Mouse (Mus musculus) adrenal gland, postnatal 4 days (tissue): ENCODE data around the gene Creb1. TPM values are rescaled to one million over a fixed set of nuclear protein-coding genes. Genes with fewer than 3 reads are reported as not detected.
"Not testable (repeated sequence)": the region's sequence is repeated elsewhere in the genome, so short reads cannot be mapped to it uniquely, and the experiment has no call there.

ENCODE experiments used
- DNase-seq, 2 experiments: peaks; one replicate each; pipeline ENCODE4 v3.0.0; 2021 to 2022; ENCODE audit warnings: low spot score in 2 of 2, mixed read lengths in 2 of 2
- total RNA-seq, 2 experiments: library from RNA; stranded (reverse); gene quantifications; 2 replicates each; pipeline ENCODE4 v1.2.3; 2021

The Creb1 gene
- total RNA-seq, 2 experiments from 2014 or later: 39.9 to 44.4 TPM

DNA sequence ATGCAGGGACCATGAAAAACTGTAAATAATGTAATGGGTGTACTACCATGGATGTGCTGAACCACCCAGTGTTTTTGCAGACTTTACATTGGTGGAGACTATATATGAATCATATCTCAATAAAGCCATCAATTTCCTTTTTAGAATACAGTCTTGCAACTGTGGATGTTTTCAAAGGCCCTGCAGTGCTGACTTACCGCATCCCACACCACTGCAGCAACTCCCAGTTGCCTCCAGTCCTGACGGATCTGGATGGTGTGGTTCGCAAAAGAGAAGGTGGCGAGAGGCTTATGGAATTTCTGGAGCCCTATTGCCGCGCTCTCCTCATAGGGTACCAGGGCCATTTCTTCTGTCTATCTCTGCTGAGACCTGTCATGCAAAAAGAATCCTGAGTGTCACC is 83.6 kb downstream of the Creb1 start:
- no peak for DNase-seq

DNA sequence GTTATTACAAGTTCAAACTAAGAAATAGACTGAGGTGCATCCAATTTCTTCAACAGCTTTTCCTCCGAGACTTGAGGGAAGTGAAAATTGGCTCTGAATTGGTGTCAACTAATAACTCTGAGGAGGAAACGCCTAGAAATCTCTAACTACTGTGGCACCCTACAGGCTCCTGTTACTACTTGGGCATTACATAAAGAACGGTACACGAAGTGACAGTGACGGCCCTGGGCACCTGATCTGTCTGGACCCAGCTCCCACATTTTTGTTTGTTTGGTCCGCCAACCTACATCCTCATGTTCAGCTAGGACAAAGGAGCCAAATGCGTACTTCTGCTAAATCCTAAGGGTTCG is 84.1 kb downstream of the Creb1 start:
- DNase-seq: no peak

DNA sequence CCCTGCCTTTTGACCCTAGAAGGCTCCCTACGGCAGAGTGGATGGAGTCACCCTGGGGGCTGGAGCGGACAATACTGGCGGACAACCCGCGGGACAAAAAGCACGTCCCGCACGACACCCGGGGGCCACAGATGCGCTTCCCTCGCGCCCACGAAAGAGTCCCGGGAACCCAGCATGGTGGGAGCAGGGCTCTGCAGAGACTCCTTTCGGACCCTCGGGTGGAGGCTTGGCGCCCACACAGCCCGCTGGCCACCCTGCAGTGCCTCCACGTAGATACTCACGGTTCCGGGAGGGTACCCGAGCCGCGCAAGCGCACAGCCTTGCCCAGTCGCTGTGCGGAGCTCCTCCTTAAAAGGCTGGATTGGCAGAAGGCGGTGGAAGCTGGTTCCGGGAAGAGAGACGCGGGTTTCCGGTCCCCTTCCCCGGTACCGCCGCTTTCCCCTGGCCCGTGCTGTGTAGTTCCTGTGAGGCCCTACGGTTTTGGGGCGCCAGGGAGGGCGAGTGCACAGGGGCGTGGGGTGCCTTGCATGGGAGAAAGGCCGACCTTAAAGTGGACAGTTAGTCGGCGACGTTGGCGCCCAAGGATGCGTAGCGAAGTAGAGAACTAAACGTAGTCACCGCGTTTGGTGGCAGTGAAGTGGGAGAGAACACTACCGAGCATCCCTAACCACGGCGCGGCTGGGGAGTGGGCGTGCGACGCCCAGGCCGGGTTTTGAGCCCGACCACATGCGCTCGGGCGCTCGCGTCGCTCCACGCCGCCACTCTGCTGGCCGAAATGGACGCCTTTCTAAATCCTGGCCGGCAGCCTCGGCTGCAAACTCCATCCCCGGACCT is 84.7 kb downstream of the Creb1 start, which contains the start of gene Mettl21a:
Gene Mettl21a (minus strand): TSS at position 362 of the 834 bp plus-strand sequence.
- peak; percentile 75 to 80 for DNase-seq

- DNase-seq: peak; percentile 78
These were observed 85.2 kb downstream of the Creb1 start for GRCm38 (mm10) chr1:64617715-64617984.

DNA sequence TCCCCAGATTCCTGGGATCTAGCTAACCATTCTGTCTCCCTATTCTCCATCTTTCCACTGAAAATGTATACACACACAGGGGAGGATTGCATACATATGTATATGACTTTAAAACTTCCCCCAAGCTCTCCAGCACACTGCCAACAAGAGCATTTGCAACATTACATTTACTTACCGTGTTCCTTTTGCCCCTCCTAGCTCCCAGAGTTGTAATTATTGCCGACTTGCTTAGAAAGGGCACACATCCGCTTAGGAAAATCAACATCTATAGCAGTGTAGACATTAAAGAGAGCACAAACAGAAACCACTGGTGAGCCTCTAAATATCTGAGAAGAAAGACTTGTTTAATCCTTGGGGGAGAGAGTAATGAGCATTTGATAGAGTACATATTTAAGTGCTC is 85.8 kb downstream of the Creb1 start:
- DNase-seq: no peak

DNA sequence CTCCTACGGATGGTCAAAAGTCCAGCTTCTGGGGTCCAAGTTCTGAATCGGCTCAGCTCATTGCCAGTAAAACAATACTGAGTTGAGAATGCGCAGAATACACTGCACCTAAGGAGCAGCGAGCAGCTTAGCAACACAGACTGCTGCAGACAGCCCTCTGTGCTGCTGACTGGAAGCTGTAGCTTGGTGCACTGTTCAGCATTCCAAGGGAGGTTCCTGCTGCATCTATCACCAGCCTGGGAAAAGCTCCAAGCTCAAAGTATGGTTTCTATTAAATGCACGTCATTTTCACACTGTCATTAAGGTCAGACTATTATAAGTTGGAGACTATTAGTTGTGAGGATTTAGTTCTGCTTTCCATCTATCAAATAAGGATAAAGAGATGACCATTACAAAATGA is 88.7 kb downstream of the Creb1 start:
- no peak for DNase-seq

DNA sequence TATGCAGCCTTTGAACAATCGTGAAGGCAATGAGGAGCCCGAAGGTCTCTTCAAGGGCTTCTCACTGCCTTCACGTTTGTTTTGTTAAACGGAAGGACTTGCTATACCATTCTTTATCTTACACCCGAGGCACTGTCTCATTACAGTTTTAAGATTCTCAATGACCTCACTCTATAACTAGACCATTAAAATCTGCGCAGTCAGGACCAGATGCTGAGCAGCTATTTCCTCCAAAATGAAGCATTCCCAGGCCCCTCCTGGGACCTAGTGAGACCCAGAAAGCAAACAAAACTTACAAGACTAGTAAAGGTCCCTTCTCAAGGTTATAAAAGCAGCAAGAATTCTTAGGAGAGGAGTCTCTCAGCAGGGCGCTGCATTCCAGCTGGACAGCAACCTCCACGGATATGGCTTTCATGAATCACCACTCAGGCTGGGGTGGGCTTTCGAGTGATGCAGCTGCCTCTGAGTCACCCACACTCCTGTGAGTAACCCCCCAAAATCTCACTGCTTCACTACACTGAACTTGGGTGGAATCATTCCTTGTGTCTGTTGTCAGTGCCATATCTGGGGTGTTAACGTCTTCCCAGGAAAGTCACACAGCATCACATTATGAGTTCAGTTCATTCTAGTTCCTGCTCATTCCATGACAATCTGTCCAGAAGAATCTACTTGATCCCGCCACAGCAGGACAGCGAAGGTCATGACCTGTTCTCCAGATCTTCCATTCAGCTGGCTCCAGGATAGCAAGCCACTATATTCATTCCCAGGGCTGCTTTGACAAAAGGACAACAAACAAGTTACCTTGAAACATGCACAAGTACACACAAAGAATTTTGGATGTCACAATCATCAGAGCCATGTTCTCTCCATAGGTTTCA is 91.4 kb downstream of the Creb1 start:
- no peak for DNase-seq

GRCm38 (mm10) chr1:64625214-64625613 is 92.8 kb downstream of the Creb1 start:
- DNase-seq: no peak

DNA sequence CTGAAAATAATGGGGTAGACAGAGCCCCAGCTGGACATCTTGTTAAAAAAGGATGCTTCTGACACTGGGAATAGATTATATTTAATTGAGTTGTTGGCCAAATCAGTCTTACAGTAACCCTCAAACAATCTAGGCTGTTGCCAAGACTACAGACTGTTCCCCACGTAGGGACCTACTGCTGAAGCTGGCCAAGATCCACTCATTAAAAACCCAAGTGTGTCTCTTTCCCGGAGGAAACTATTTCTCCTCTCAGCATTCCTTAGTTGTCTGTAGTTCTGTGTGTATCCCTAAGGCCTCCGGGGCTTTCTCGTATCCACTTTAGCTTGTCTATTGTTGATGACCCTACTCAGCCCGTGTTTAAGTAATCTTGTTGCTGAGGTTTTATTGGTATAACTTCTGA is 99.1 kb downstream of the Creb1 start:
- DNase-seq: no peak

- DNase-seq: no peak
These were observed 100.8 kb downstream of the Creb1 start for GRCm38 (mm10) chr1:64633237-64633636.

DNA sequence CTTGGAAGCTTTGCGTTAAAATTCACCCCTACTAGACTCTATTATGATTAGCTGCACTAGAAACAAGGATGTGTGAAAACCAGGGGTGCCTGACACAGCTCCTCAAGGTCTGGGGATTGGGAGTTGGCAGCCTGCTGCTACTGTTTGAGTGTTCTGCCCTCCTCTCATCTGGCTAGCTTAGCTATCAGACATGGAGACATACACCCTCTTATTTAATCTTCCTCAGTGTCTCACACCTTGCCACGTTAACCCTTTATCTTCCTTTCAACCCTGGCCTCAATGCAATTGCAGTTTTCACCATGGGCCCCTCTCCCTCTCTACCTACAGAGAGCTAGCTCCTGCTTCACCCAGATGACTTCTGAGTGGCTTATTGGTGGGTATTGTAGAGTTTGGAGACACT is 103.2 kb downstream of the Creb1 start:
- no peak for DNase-seq

- no peak for DNase-seq
These were observed 106.8 kb downstream of the Creb1 start for GRCm38 (mm10) chr1:64639279-64639678.

DNA sequence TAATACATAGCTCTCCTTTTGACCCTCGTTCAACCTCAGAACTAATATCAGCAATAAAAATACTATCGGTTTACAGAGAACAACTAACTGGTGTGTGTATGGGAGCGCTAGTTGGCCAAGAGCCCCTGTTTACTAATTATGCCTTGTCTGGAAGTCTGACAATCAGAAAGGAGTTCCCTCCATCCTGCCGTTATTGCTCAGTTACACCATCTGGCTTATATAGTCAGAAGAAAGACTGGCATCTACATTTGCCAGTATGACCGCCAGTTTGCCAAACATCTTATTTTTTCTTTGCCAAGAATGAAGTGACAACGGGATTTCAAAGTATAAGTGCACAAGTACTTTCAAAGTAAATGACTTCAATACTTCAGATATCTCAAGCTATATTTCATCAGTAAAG is 108.6 kb downstream of the Creb1 start:
- DNase-seq: no peak

DNA sequence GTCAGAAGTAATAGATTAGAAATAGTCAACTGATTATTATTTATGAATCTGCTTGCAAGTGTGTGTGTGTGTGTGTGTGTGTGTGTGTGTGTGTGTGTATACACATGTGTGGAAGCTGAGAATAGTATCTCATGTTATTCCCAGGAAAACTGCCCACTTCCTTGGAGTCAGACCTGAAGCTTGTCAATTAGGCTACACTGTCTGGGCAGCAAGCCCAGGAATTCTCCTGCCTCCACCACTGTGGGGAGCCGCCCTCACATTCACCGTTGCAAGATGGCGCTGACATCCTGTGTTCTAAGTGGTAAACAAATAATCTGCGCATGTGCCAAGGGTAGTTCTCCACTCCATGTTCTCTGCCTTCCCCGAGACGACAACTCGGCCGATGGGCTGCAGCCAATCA is 110.1 kb downstream of the Creb1 start:
- not testable (repeated sequence) for DNase-seq

- DNase-seq: no peak
These were observed 112.1 kb downstream of the Creb1 start for GRCm38 (mm10) chr1:64644513-64644912.

GRCm38 (mm10) chr1:64649362-64650124 is 117.1 kb downstream of the Creb1 start:
- peak; percentile 4 to 9 for DNase-seq

DNA sequence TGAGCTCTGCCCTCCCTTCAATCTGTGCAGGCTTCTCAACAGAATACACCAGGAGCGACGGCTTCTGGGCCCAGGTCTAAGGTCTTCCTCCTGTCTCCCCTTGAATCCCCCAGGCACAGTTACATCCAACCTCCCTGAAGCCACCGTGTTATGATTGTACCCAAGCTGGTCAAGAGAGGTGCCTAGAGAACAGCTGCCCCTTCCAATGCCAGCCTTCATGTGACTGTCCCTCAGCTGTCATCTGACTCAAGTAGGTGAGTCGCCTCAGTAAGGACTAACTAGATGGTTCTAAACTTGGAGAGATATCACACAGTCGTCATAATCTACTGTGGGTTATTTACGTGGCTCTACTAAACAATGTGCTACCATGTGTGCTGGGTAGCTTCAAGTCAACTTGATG is 121.3 kb downstream of the Creb1 start:
- DNase-seq: no peak

Other genes with a start within 250 kb of the Creb1 start
- 10 to 100 TPM; 14.8 to 16.3 TPM for gene Mettl21a, start 84.6 kb downstream of the Creb1 start, total RNA-seq
- gene Ccnyl1, start 157.8 kb downstream of the Creb1 start, total RNA-seq: 10 to 100 TPM; 24.2 to 26.5 TPM
- 10 to 100 TPM; 29.5 to 29.7 TPM for gene Fzd5, start 205.1 kb downstream of the Creb1 start, total RNA-seq